Mouse (Mus musculus): ENCODE data around the gene Gm42906. TPM values are rescaled to one million over a fixed set of nuclear protein-coding genes. Genes with fewer than 3 reads are reported as not detected.

Gene Gm42906
- polyA plus RNA-seq, 1 experiment from 2014 or later: not detected

DNA sequence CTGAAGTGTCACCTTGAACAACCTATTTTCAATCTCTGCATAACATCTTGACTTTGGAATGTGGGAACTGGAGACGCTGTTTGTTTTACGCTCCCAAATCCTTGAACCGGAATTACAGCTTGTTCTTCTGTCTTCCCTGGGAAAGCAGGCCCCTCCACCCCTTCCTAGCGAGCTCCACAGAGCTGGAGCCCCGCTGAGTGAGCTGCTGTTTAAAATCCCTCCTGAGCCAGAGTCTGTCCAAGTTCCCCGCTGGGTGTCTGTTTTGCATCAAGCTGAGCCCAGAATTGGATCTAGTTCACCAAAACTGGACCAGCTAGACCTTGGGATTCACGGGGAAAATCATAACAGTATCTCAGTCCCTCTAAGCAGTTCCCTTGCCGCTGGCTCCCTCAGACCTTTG is 404.5 kb downstream of the Gm42906 start:
- H3K36me3 ChIP-seq (ENCODE audit: control insufficient read depth, insufficient read depth, low read length): no peaks in the 10 kb centered on the region
- H3K4me1 ChIP-seq (ENCODE audit: control insufficient read depth in 2 of 2, insufficient read depth in 2 of 2, low read length in 2 of 2): peaks cover 5 to 8% of the 10 kb centered on the region in 2 experiments
- peak overlapping the region in 1 of 2 experiments; percentile 16; a peak in 1 of 4 replicates for H3K27ac ChIP-seq (replicated peaks in 1 of 2; ENCODE audit: control insufficient read depth in 1 of 2, insufficient read depth in 1 of 2, low read depth in 2 of 2, low read length in 2 of 2)
- no peak overlapping the region for H3K4me3 ChIP-seq (ENCODE audit: control insufficient read depth in 1 of 2, insufficient read depth in 1 of 2, low read depth in 1 of 2, low read length in 2 of 2)
- peak overlapping the region; percentile 12; the same call in 1 of the 2 replicates for H3K9ac ChIP-seq (ENCODE audit: low read length)
- H3K27me3 ChIP-seq (ENCODE audit: control insufficient read depth, insufficient read depth, low read length): no peaks in the 10 kb centered on the region
- 8% methylated on average over 8 of the region's 8 CpGs for WGBS
- H3K9me3 ChIP-seq (ENCODE audit: control insufficient read depth, low read length): no peaks in the 10 kb centered on the region
- 0 out of 2 replicates have a peak, but pooled peaks have one; percentile 10 for ATAC-seq (ENCODE audit: insufficient number of reproducible peaks, insufficient read depth, low FRiP score, low read depth)
- H3K4me2 ChIP-seq (ENCODE audit: low read length): peak overlapping the region; percentile 24

GRCm38 (mm10) chr5:151022939-151023338 is 405.0 kb downstream of the Gm42906 start:
- Histone ChIP-seq H3K36me3 (ENCODE audit: control insufficient read depth, insufficient read depth, low read length) (no peaks in the 10 kb centered on the region), H3K9me3 (ENCODE audit: control insufficient read depth, low read length) (no peaks in the 10 kb centered on the region), H3K4me3 (ENCODE audit: control insufficient read depth in 1 of 2, insufficient read depth in 1 of 2, low read depth in 1 of 2, low read length in 2 of 2) (no peak overlapping the region), H3K4me1 (ENCODE audit: control insufficient read depth in 2 of 2, insufficient read depth in 2 of 2, low read length in 2 of 2) (peaks cover 5 to 8% of the 10 kb centered on the region in 2 experiments), H3K27me3 (ENCODE audit: control insufficient read depth, insufficient read depth, low read length) (no peaks in the 10 kb centered on the region), H3K9ac (ENCODE audit: low read length) (no peak overlapping the region), H3K27ac (replicated peaks in 1 of 2; ENCODE audit: control insufficient read depth in 1 of 2, insufficient read depth in 1 of 2, low read depth in 2 of 2, low read length in 2 of 2) (no peak overlapping the region), H3K4me2 (ENCODE audit: low read length) (peak overlapping the region; percentile 24; the same call in 1 of the 2 replicates)
- no peak for ATAC-seq (ENCODE audit: insufficient number of reproducible peaks, insufficient read depth, low FRiP score, low read depth)
- WGBS: 13% methylated on average over 1 of the region's 1 CpGs

GRCm38 (mm10) chr5:151022026-151022425 is 405.9 kb downstream of the Gm42906 start:
- Histone ChIP-seq H3K4me3 (ENCODE audit: control insufficient read depth in 1 of 2, insufficient read depth in 1 of 2, low read depth in 1 of 2, low read length in 2 of 2) (no peak overlapping the region), H3K36me3 (ENCODE audit: control insufficient read depth, insufficient read depth, low read length) (no peaks in the 10 kb centered on the region), H3K9me3 (ENCODE audit: control insufficient read depth, low read length) (no peaks in the 10 kb centered on the region), H3K27me3 (ENCODE audit: control insufficient read depth, insufficient read depth, low read length) (no peaks in the 10 kb centered on the region), H3K4me2 (ENCODE audit: low read length) (no peak overlapping the region), H3K27ac (replicated peaks in 1 of 2; ENCODE audit: control insufficient read depth in 1 of 2, insufficient read depth in 1 of 2, low read depth in 2 of 2, low read length in 2 of 2) (no peak overlapping the region), H3K9ac (ENCODE audit: low read length) (no peak overlapping the region), H3K4me1 (ENCODE audit: control insufficient read depth in 2 of 2, insufficient read depth in 2 of 2, low read length in 2 of 2) (peaks cover 5 to 8% of the 10 kb centered on the region in 2 experiments)
- WGBS: 64% methylated on average over 7 of the region's 7 CpGs
- ATAC-seq (ENCODE audit: insufficient number of reproducible peaks, insufficient read depth, low FRiP score, low read depth): no peak

GRCm38 (mm10) chr5:151020831-151021230 is 407.1 kb downstream of the Gm42906 start:
- 60% methylated on average over 14 of the region's 14 CpGs for WGBS
- no peak overlapping the region for H3K9ac ChIP-seq (ENCODE audit: low read length)
- H3K9me3 ChIP-seq (ENCODE audit: control insufficient read depth, low read length): no peaks in the 10 kb centered on the region
- H3K4me1 ChIP-seq (ENCODE audit: control insufficient read depth in 2 of 2, insufficient read depth in 2 of 2, low read length in 2 of 2): peaks cover 5 to 8% of the 10 kb centered on the region in 2 experiments
- H3K4me2 ChIP-seq (ENCODE audit: low read length): no peak overlapping the region
- no peak for ATAC-seq (ENCODE audit: insufficient number of reproducible peaks, insufficient read depth, low FRiP score, low read depth)
- no peak overlapping the region for H3K4me3 ChIP-seq (ENCODE audit: control insufficient read depth in 1 of 2, insufficient read depth in 1 of 2, low read depth in 1 of 2, low read length in 2 of 2)
- no peaks in the 10 kb centered on the region for H3K27me3 ChIP-seq (ENCODE audit: control insufficient read depth, insufficient read depth, low read length)
- H3K27ac ChIP-seq (replicated peaks in 1 of 2; ENCODE audit: control insufficient read depth in 1 of 2, insufficient read depth in 1 of 2, low read depth in 2 of 2, low read length in 2 of 2): no peak overlapping the region
- no peaks in the 10 kb centered on the region for H3K36me3 ChIP-seq (ENCODE audit: control insufficient read depth, insufficient read depth, low read length)

- no peak overlapping the region for H3K4me2 ChIP-seq (ENCODE audit: low read length)
- WGBS: 69% methylated on average over 13 of the region's 13 CpGs
- H3K36me3 ChIP-seq (ENCODE audit: control insufficient read depth, insufficient read depth, low read length): no peaks in the 10 kb centered on the region
- H3K4me3 ChIP-seq (ENCODE audit: control insufficient read depth in 1 of 2, insufficient read depth in 1 of 2, low read depth in 1 of 2, low read length in 2 of 2): no peak overlapping the region
- peaks cover 5 to 8% of the 10 kb centered on the region in 2 experiments for H3K4me1 ChIP-seq (ENCODE audit: control insufficient read depth in 2 of 2, insufficient read depth in 2 of 2, low read length in 2 of 2)
- H3K27me3 ChIP-seq (ENCODE audit: control insufficient read depth, insufficient read depth, low read length): no peaks in the 10 kb centered on the region
- no peak overlapping the region for H3K27ac ChIP-seq (replicated peaks in 1 of 2; ENCODE audit: control insufficient read depth in 1 of 2, insufficient read depth in 1 of 2, low read depth in 2 of 2, low read length in 2 of 2)
- no peaks in the 10 kb centered on the region for H3K9me3 ChIP-seq (ENCODE audit: control insufficient read depth, low read length)
- no peak overlapping the region for H3K9ac ChIP-seq (ENCODE audit: low read length)
- no peak for ATAC-seq (ENCODE audit: insufficient number of reproducible peaks, insufficient read depth, low FRiP score, low read depth)
These were observed 407.7 kb downstream of the Gm42906 start for GRCm38 (mm10) chr5:151020031-151020820.

DNA sequence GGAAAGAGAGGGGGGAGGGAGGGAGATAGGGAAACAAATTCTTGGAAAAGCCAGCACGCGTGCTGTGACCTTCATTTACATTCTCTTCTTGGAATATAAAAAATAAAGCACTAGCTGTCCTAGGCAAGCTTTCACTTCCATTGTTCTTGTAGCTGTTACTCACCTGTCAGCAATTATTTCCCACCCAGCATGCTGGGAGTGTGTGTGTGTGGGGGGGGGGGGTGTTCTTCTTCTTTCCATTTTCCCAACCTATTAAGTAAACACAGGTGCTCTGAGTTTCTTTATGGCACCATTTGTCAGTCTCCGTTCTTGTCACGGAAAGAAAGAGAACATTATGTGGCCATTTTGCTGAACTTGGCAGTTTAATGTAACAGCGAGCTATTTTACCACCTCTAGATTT is 409.0 kb downstream of the Gm42906 start:
- no peak for ATAC-seq (ENCODE audit: insufficient number of reproducible peaks, insufficient read depth, low FRiP score, low read depth)
- H3K36me3 ChIP-seq (ENCODE audit: control insufficient read depth, insufficient read depth, low read length): no peaks in the 10 kb centered on the region
- H3K27ac ChIP-seq (replicated peaks in 1 of 2; ENCODE audit: control insufficient read depth in 1 of 2, insufficient read depth in 1 of 2, low read depth in 2 of 2, low read length in 2 of 2): no peak overlapping the region
- WGBS: 65% methylated on average over 5 of the region's 5 CpGs
- peaks cover 5 to 8% of the 10 kb centered on the region in 2 experiments for H3K4me1 ChIP-seq (ENCODE audit: control insufficient read depth in 2 of 2, insufficient read depth in 2 of 2, low read length in 2 of 2)
- H3K27me3 ChIP-seq (ENCODE audit: control insufficient read depth, insufficient read depth, low read length): no peaks in the 10 kb centered on the region
- no peak overlapping the region for H3K4me2 ChIP-seq (ENCODE audit: low read length)
- H3K9me3 ChIP-seq (ENCODE audit: control insufficient read depth, low read length): peaks cover 7% of the 10 kb centered on the region; the same call in 1 of the 2 replicates
- no peak overlapping the region for H3K4me3 ChIP-seq (ENCODE audit: control insufficient read depth in 1 of 2, insufficient read depth in 1 of 2, low read depth in 1 of 2, low read length in 2 of 2)
- H3K9ac ChIP-seq (ENCODE audit: low read length): no peak overlapping the region

DNA sequence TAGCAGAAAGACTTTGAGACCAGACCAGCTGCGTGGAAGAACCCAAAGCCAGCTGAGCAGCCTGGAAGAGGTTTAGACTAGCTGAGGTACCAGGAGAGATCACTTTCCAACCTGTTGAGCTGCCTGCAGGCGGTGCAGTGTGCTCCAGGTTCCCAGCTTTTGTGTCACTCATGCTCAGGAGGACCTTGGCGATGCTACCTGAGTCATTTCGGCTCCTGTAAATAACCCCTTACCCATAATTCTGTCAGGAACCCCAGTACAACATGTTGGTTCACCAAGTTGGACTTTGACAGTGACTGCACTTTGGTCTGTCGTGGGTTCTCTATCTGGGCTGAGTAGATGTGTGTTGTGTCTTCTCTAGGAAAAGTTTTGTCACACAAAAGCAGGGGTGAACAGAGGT is 409.5 kb downstream of the Gm42906 start:
- H3K4me2 ChIP-seq (ENCODE audit: low read length): no peak overlapping the region
- 74% methylated on average over 5 of the region's 5 CpGs for WGBS
- H3K9me3 ChIP-seq (ENCODE audit: control insufficient read depth, low read length): peaks cover 7% of the 10 kb centered on the region; the same call in 1 of the 2 replicates
- no peak overlapping the region for H3K4me3 ChIP-seq (ENCODE audit: control insufficient read depth in 1 of 2, insufficient read depth in 1 of 2, low read depth in 1 of 2, low read length in 2 of 2)
- no peak for ATAC-seq (ENCODE audit: insufficient number of reproducible peaks, insufficient read depth, low FRiP score, low read depth)
- H3K9ac ChIP-seq (ENCODE audit: low read length): no peak overlapping the region
- H3K4me1 ChIP-seq (ENCODE audit: control insufficient read depth in 2 of 2, insufficient read depth in 2 of 2, low read length in 2 of 2): peaks cover 5 to 6% of the 10 kb centered on the region in 2 experiments
- no peak overlapping the region for H3K27ac ChIP-seq (replicated peaks in 1 of 2; ENCODE audit: control insufficient read depth in 1 of 2, insufficient read depth in 1 of 2, low read depth in 2 of 2, low read length in 2 of 2)
- H3K27me3 ChIP-seq (ENCODE audit: control insufficient read depth, insufficient read depth, low read length): no peaks in the 10 kb centered on the region
- no peaks in the 10 kb centered on the region for H3K36me3 ChIP-seq (ENCODE audit: control insufficient read depth, insufficient read depth, low read length)
